Mouse (Mus musculus) brain, embryonic 18.5 days (tissue): Measurements from ENCODE around the gene Etv6.

Experiments
- DNase-seq: peaks from one replicate; pipeline ENCODE4 v3.0.0-alpha.2; 2012; ENCODE audit warnings: low read depth, low spot score

The Etv6 gene

DNA sequence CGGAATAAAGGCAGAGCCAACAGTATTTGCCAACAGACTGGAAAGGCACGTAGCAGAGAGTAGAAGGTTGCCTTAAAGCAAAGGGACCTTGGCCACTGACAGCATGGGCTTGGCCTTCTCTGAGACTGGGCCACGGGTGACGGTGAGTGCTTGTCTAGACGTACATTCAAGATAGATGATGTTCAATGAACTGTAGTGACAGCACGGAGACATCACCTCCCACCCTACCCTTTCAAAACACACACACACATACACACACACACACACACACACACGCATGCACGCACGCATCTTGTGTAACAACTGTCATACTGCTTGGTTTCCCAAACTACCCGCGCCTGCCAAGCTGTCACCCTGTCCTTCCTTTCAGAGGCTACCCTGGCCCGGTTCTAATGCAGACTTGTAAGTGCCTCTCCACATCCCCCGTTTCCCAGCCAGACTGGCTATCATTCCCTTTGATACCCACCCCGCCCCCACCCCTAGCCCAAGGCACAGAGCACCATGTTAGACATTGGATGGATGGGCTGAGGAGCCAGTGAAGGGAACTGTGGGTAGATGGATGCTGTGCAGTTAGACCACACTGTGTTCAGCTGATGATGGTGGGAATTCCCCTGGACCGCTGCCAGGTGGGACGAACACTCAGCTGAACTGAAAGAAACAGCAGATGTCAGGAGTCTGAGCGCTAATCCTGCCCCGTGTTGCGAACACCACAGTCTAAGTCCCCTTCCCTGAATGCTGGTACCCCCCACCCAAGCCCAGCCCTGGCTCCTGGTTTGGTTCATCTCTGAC is 172.1 kb downstream of the Etv6 start:
- DNase-seq: peak; percentile 71

DNA sequence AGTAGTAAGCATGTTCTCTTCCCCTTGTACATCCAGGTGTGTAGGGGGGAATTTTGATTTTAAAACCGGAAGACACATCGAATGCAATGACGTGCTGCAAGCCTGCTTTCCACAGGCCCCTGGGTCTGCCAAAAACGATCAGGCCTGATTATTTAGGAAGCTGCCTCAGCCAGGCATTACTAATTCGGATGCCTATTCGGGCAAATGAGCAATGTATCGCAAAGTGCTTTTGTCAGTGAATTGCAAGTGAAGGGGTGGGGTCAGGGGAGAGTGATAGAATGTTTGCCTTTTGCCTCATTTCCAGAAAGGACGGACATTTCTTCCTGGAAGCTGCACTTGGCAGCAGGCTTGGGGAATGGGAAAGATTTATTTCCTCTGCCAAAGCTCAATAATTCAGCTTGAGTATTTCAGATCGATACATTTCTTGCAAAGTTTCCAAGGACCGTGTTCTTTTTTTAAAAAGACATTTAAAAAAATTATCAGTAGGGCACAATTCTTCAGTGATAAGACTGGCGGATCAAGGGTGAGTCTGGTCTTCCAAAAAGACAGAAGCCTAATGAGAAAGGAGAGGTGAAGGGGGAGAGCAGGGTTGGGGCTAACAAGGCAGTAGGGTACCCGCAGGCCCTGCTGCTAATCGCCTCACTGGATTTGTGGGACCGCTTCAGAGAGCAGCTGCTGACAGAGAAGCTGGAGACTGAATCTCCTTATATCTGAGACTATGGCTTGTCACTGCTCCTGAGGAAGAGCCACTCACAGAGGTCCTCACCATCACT is 172.9 kb downstream of the Etv6 start:
- DNase-seq: no peak

DNA sequence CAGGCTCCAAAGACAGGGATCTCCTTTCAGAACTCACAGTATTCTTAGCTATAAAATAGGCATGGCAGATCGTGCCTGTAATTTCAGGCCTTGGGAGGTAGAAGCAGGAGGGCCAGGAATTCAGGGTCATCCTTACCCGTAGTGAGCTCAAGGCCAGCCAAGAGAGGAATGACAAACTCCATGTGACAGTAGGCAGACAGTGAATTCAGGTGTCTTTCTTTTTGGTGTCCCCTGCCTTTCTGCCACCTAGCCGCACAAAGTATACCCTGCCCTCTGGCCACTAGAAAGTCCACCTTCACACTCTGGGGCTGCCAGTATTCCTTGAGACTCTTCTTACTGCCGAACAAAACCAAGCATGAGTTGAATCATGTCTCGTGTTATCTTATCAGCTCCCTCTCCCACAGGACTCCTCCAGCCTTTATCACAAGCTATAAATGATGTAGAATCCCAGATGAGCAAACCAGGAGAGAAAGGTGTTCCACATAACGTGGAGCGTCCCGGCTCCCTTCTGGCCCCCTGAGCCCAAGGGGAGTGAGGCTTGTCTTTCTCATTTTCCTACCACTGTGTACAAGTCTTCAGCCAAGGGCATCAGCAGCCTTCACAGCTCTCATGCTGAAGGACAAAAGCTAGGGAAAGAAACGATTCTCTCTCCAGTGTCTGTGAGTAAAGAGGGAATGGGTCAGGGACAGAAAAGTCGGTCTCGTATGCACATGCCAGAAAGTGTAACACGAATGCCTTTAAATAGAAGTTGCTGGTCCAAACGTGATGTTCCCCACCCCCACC is 175.4 kb downstream of the Etv6 start:
- no peak for DNase-seq

DNA sequence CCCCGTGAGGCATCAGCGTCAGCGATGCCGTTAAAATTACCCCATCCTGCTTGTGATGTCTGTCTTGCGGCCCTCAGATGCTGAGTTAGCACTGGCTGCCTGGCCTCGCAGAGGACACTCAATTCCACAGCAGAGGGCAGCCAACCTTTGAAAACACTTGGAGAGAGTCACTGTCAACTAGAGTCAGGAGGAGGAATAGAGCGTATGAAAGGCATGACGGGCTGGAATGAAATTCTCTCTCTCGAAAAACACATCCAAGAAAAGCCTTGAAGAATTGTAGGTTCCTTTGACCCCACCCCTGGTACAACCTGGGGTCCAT is 175.9 kb downstream of the Etv6 start:
- no peak for DNase-seq

DNA sequence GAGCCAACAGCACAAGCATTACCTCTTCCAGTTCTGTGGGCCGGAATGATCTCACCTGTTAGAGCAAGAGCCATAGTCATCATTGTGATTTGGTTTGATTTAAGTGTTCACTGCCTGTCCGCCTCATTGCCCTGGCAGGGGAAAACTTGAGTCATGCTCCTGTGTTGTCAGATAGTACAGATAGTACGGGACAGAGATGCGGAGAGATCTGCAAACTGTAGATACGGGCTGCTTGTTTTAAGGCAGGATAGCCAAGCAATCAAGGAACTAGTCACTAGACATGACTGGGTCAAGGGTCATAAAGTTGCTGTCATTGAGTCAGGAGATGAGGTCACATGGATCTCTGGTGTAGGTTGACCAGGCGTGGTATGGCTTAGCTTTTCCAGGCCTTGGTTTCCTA is 182.2 kb downstream of the Etv6 start:
- no peak for DNase-seq

DNA sequence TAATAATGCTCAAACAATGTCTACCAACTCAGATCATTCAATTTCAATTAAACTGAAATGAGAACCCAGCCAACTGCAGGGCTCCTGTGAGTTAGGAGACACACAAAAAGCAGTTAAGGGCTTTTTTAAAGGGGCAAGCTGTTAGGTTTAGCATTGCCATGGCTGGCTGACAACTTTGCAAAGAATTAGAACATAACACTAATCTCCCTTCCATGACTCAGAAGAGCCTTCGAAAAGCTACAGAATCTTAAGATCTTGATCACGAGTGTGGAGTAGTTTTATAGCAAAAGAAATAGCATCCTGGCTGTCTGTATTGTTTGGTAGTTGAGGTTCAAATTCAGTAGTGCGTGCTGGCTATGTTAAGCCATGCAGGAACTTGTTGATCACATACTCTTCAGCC is 182.9 kb downstream of the Etv6 start:
- DNase-seq: peak; percentile 16

DNA sequence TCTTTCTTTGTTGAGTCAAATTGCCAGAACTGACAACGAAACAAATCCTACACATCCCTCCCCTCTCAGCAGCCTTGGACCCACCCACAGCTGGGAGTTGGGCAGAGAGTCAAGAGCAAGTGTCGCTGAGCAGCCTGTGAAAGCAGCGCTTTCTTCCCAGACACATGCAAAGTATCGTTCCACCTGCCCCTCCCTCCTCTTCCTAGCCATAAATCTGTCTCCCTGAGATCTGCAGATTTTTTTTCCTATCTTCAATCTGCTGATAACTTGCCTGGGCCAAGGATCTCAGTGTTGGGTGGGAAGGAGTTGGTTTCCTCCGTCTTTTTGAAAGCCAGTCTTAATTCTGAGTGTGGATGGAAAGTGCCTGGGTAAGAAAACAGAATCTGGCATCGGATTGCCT is 183.9 kb downstream of the Etv6 start:
- DNase-seq: peak; percentile 51

DNA sequence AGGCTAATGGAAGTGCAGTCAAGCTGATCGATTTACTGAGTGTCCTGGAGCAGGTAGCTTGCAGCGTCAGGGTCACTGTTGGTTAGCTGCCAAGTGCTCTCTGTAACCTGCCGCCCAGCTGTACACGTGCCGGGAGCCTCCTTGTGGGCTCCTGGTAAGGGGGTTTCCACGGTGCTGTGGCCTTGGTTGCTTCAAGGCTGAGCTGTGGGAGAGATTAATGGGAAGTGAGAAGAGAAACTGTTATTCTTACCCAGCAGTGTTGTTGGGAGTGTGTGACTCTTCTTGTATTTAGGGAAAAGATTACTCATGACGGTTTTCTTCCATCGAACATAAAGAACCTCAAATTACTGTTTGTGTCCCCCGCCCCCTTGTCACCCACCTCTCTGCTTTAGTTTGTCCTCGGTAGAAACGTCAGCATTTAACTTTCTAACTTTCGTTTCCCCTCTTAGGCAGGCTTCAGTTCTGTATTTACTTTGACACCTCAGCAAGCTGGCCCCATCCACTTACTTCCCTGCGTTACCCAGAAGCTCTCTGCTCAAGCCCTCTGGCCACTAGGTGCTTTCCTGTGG is 184.8 kb downstream of the Etv6 start:
- DNase-seq: no peak

DNA sequence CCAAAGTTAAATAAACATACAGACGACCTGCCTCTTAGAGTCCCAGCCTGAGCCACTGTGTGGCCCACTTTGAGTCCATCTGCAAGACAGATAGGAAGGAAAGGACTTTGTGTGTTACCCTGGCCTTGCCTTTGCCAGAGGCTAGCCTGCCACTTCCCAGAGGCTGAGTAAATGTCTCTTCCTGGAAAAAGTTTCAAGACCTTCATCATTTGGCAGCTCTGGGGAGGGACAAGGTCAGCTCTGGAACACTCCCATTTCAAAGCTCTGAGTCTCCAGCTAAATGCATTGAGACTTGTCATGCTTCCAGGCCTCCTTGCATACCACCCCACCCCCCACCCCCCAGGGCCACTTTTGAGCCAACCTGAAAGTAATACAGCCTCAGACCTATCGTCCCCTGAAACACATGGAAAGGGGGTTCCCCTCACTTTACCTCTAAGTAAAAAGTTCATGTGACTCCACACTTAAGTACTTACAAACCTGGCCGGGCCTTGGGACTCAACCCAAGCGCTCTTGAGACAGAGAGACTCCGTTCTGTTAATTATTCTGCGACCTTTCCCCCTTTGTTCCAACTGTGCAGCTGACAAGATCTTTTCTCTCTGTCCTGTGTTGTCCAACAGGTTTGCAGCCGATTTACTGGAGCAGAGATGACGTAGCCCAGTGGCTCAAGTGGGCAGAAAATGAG is 186.9 kb downstream of the Etv6 start:
- no peak for DNase-seq

DNA sequence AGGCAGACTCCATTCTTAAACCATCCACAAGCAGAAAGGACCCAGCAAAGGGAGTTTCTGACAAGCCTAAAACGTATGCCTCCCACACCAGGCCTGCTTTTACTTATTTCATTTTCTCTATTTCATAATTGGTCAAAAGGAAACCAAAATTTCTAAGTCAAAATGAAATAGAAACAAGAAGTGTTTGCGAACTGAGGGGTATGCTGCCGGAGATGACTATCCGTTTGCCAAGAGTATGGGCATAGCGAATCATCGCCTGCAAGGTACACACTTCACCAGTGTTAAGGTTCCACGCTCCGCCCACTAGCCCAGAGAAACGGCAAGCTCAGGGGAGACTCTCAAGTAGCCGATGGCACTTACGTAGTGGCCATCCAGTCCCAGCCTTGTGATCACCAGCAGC is 190.1 kb downstream of the Etv6 start:
- DNase-seq: no peak

DNA sequence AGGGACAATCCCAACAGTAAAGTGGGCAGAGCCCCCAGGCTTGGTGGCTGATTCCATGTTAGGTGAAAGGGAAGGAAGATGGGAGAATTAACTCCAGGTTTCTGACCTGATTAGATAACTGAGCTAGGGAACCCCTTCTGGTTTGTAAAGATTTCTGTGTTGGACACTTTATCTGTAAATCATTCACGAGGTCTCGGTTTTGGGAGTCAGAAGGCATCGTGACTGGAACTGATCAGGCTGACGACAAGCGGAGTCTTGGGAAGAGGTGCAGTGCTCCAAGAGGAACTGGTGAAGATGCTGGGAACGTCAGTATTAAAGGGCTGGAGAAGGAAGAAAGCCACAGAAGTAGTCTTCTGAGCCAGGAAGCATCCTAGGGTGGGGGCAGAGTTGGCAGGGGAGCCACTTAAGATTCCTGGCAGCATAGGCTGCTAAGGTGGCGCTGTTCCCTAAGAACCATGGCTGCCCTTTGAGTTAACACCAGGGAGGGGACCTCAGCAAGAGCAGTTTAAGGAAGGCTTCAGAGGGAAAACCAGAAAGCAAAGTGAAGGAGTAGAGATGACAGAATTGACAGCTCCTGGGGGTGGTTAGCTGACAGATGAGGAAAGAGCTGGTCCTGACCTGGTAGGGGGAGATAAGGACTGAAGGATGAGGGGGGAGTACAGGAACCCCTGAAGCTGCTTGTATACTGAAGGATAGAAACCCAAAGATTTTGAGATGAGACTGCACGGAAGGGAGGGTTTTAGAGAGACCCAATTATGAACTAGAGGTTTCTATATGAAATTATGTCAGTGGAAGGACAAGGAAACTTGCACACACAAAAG is 191.1 kb downstream of the Etv6 start:
- DNase-seq: no peak

DNA sequence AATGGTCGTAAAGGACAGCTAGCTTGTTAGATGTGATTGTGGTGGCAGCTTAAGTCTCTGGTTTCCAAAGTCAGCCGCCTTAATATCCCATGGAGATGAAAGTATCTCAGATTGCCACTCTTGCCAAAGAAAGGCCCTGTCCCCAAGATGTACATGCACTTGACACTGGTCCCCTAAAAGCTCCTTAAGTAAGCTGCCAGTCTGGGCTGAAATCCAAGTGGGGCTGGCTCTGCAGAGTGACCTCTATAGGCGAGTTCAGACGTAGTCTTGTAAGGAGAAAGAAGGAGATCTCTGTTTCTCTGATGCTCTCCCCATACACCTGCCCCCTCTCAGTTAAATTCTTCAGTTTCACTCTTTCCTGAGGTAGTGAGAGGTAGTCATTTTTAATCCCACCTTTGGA is 200.8 kb downstream of the Etv6 start:
- no peak for DNase-seq

DNA sequence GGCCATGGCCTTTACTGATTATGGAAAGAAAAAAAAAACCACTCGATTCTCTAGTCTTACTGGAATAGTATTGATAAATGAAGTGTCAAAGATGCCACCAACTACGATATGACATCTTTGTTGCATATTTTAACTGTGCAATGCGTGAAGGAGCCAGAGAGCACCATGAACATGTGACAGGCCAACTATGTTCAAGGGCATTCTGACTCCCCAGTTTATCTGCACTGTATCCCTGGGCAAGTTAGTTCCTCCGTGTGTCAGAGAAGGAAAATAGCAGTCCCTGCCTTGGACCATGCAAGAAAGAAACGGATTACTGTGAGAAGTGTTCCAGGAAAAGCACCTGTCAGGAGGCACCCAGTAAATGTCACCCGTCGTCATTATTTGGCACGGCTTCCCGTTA is 203.0 kb downstream of the Etv6 start:
- DNase-seq: no peak

DNA sequence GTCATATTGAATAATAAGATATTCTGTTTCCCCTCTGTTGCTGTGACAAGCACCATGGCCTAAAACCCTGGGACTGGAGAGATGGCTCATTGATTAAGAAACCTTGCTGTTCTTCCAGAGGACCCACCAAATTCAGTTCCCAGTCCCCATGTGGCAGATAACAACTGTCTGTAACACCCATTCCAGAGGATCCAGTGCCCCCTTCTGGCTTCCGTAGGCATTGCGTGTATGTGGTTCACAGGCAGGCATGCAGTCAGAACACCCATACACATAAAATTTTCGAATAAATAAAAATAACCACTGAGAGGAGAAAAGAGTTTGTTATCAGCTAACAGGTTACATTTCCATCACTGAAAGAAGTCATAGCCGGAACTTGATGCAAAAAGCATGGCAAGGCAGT is 205.5 kb downstream of the Etv6 start:
- DNase-seq: no peak

DNA sequence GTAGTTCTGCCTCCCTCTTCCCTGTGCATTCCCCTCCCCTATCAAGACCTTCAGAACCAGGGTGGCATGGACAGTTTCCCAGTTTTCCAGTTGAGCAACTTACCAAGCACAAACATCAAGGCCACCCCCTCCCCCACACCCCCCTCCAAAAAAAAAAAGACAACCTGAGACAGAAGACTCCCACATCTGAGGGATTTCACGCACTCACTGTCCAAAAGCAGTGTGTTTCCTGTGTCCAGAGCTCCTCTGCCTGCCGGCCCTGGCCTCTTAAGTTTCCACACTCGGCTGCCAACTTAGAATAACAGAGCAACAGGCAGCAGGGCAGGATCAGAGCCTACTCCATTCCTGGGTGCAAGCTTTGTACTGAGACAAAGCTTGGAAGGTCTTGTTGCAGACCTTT is 207.6 kb downstream of the Etv6 start:
- DNase-seq: no peak

DNA sequence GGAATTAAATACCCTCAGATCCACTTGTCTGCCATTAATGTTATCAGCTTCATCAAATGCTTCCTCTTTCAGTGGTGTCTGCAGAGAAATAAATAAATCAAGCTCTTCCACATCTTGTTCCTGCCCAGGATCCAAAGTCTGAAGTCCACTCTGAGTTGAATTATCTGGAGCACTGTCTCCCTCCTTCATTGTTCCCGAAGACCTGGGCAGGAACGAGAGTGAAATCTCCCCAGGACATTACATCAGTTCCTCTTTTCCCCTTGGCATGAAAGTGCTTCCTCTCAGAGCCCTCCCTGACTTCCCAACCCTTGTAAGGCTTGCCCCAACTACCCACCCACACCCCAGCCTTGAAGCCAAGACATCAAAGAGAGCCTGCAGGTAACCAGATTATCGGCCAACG is 208.0 kb downstream of the Etv6 start:
- no peak for DNase-seq

DNA sequence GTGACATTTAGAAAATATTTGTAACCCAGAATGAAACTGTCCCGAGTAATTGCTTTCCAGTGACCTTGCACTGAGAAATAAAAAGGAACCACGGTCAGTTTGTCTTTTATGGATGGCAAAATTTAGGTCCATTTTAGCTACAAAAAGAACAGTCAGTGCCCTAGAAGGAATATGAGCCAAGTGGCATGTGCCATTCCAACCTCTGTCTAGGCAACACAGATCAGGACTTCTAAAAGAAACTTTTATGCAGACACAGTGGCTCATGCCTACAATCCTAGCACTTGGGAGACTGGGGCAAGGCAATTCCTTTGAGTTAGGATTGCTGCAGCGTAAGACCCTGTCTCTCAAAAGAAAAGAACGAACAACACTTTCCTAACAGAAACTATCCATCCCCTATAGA is 208.6 kb downstream of the Etv6 start:
- DNase-seq: no peak

DNA sequence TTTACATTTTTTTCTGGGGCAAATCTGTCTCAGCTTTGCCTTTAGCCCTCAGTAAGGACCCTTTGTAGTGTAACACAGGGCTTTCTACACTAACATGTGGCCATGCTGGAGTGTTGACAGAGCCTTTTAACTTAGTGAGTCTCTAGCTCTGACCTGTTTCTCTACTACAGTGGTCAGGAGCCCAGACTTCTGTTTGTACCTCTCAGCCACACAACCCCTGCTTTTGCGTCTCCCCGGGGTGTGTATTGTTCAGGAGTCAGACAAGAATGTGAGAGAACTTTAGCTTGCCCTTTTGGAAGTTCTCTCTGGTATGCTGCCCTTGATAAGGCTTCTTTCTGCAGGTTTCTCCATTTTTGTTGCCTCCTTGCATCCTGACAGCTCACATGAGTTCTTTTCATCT is 210.6 kb downstream of the Etv6 start:
- no peak for DNase-seq

DNA sequence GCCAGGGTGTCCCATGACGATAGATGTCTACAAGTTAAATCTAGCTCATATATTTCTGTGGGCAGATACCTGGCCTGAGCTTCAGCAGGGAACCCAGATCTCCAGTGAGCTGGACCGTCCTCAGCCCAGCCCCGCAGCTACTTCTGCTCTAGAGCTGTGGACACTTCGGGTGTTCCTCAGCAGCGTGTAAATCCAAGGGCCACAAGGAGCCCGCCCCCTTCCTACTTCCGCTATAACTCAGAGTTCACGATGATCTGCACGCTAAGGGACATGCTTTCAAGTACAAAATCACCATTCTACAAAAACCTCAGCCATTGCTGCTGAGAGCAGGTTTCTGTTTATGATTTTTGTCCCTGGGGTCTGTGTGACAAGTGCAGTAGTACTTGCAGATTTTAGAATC is 211.8 kb downstream of the Etv6 start:
- DNase-seq: no peak

DNA sequence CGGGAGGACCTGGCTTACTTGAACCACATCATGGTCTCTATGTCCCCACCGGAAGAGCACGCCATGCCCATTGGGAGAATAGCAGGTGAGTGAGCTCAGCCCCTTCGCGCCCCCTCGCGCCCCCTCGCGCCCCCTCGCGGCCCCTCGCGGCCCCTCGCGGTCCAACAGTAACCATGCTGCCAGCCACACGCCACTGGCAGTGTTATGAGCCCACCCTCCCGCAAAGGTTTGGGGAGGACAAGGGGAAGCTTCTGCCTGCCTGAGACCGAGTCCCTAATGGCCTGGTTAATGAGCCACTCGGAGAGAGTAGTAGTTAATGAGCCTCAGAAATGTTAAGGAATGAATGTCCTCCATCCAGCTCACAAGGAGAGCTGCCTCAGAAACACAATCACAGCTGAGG is 213.2 kb downstream of the Etv6 start:
- no peak for DNase-seq

DNA sequence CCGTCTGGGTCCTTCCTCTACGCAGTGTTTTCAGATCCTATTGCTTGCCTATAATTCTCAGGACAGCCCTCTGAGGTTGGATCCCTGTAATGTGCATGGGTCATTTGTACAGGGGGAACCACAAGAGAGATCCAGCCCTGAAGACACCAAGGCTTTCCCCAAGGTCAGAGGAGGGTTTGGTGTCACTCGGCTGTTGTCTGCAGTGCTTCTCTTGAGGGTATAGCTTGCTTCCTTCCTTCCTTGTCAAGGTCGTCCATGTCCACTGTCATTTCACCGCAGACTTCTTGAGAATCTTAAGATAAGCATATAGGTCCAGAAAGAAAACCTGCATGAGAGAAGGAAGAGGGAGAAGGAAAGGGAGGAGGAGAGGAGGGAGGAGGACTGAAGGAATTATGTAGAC is 215.3 kb downstream of the Etv6 start:
- DNase-seq: no peak
